In genomic region chr1:176223196-176223595, GRCm38 (mm10) we compare ENCODE assay signal across 8 mouse cellular contexts. TPM values are rescaled to one million over a fixed set of nuclear protein-coding genes. Genes with fewer than 3 reads are reported as not detected.
DNase-seq lines count a peak whose midpoint lies in the region; ATAC-seq and TF ChIP-seq lines count a peak whose summit lies in the region.

No protein-coding gene starts in this region.

- peak; percentile 56 for TF ChIP-seq CTCF in Patski (IDR thresholded peaks at IDR 0.05)

- no peak overlapping the region for H3K4me2 ChIP-seq in forebrain, embryonic 15.5 days (replicated peaks)
- H3K4me2 ChIP-seq in hindbrain, embryonic 11.5 days (replicated peaks; ENCODE audit: low read depth, low read length): no peak overlapping the region

- 7% methylated on average over 12 of the region's 12 CpGs for WGBS in forebrain, embryonic 15.5 days
- WGBS in hindbrain, embryonic 11.5 days: 5% methylated on average over 12 of the region's 12 CpGs

- no peak overlapping the region for H3K4me3 ChIP-seq in forebrain, embryonic 15.5 days
- H3K4me3 ChIP-seq in hindbrain, embryonic 11.5 days (ENCODE audit: low read depth, low read length): no peak overlapping the region

- no peak overlapping the region for H3K9ac ChIP-seq in forebrain, embryonic 15.5 days (replicated peaks)
- H3K9ac ChIP-seq in hindbrain, embryonic 11.5 days (ENCODE audit: low read depth, low read length): no peak overlapping the region

- CTCF ChIA-PET in Patski (lab: Charles Lee): no interaction called here

- no peak overlapping the region for H3K27ac ChIP-seq in forebrain, embryonic 15.5 days (replicated peaks)
- no peak overlapping the region for H3K27ac ChIP-seq in hindbrain, embryonic 11.5 days (ENCODE audit: low read depth, low read length)

- no peaks in the 10 kb centered on the region for H3K27me3 ChIP-seq in Patski
- no peaks in the 10 kb centered on the region for H3K27me3 ChIP-seq in forebrain, embryonic 15.5 days
- H3K27me3 ChIP-seq in hindbrain, embryonic 11.5 days (ENCODE audit: control insufficient read depth, insufficient read depth, low read length): no peaks in the 10 kb centered on the region

- no peaks in the 10 kb centered on the region for H3K4me1 ChIP-seq in forebrain, embryonic 15.5 days
- no peaks in the 10 kb centered on the region for H3K4me1 ChIP-seq in hindbrain, embryonic 11.5 days (replicated peaks; ENCODE audit: control insufficient read depth, insufficient read depth, low read length)

- POLR2A ChIA-PET in Patski (lab: Charles Lee): no interaction called here

- in situ Hi-C loops in Patski (cut with MboI; ENCODE audit: low pct_unique_long_range_greater_than_20kb): no loop called here

- no peaks in the 10 kb centered on the region for H3K9me3 ChIP-seq in forebrain, embryonic 15.5 days
- no peaks in the 10 kb centered on the region for H3K9me3 ChIP-seq in hindbrain, embryonic 11.5 days (ENCODE audit: control insufficient read depth, low read length)

- DNase-seq in Patski (ENCODE audit: low read depth, low spot score): no peak
- peak; percentile 87 for DNase-seq in hindbrain, embryonic 11.5 days (ENCODE audit: low spot score)
- peak; percentile 29 for DNase-seq in layer of hippocampus, adult 9-10 months (ENCODE audit: low spot score)
- peak; percentile 61 for DNase-seq in lung, postnatal 14 days
- peak; percentile 70 for DNase-seq in right cerebral cortex, adult 18-20 months

- no peak for ATAC-seq in Patski
- ATAC-seq in cerebellum, adult (ENCODE audit: insufficient number of reproducible peaks, low FRiP score, low TSS enrichment): peak; percentile 88
- ATAC-seq in forebrain, embryonic 15.5 days (replicated peaks): peak; percentile 81
- ATAC-seq in hindbrain, embryonic 11.5 days (ENCODE audit: low FRiP score): peak; percentile 60; the same call in 1 of the 2 replicates
- no peak for ATAC-seq in erythroid progenitor cell, adult 5-6 weeks (replicated peaks; ENCODE audit: low FRiP score, poor library complexity, severe bottlenecking)

- no peaks in the 10 kb centered on the region for H3K36me3 ChIP-seq in forebrain, embryonic 15.5 days
- H3K36me3 ChIP-seq in hindbrain, embryonic 11.5 days (ENCODE audit: control insufficient read depth, insufficient read depth, low read length): no peaks in the 10 kb centered on the region

RNA-seq across cellular contexts. Expression of gene Pld5, which starts 51.9 kb away (rescaled TPM):
- not detected for polyA plus RNA-seq in Patski (2021)
- 1.2 and 1.3 TPM in 2 replicates for polyA plus RNA-seq in forebrain, embryonic 15.5 days (2015; fragmentation: Nextera tagmentation; extraction: Ambion mirVana)
- 1.7 and 1.9 TPM in 2 replicates for polyA plus RNA-seq in hindbrain, embryonic 11.5 days (2014; fragmentation: Nextera tagmentation; extraction: Ambion mirVana)
- total RNA-seq in erythroid progenitor cell, adult 5-6 weeks (2015; ENCODE audit: low replicate concordance): not detected in 2 replicates
- total RNA-seq in erythroid progenitor cell, adult 5-6 weeks (2017; ENCODE audit: low replicate concordance): not detected in 2 replicates

Comparison
In these comparisons a context has a peak if more than half of its experiments do, and no peak if none do; other contexts are left out.
1. ATAC-seq: peak in cerebellum, adult (single experiment), forebrain, embryonic 15.5 days (single experiment) and hindbrain, embryonic 11.5 days (single experiment); none in Patski (single experiment) and erythroid progenitor cell, adult 5-6 weeks (single experiment).